Mouse (Mus musculus) CH12.LX (cell line): ENCODE data around the gene Clic4. TPM values are rescaled to one million over a fixed set of nuclear protein-coding genes. Genes with fewer than 3 reads are reported as not detected.

Source experiments
- DNase-seq: peaks from one replicate; pipeline ENCODE4 v3.0.0-alpha.2; 2013; ENCODE audit errors: extremely low read depth
- H3K27ac ChIP-seq: 2 replicates; pipeline ENCODE4 v1.5.1; 2012; ENCODE audit warnings: low read depth, mild to moderate bottlenecking, control low read depth, moderate library complexity; ENCODE audit not compliant: insufficient read depth
- H3K27me3 ChIP-seq: replicated peaks from 2 replicates; pipeline ENCODE3; 2012; ENCODE audit warnings: inconsistent platforms
- H3K36me3 ChIP-seq, 2 experiments: replicated peaks in 1 of 2; 2 replicates each; pipeline versions ENCODE3 to v1.6.1; 2012; ENCODE audit warnings: inconsistent platforms in 1 of 2, low read length in 1 of 2, mild to moderate bottlenecking in 1 of 2, mixed read lengths in 1 of 2, moderate library complexity in 1 of 2; ENCODE audit not compliant: control insufficient read depth in 1 of 2, insufficient read depth in 1 of 2
- H3K4me1 ChIP-seq, 2 experiments: 2 replicates each; pipeline ENCODE4 v1.6.1; 2012; ENCODE audit warnings: inconsistent platforms in 1 of 2, moderate library complexity in 1 of 2; ENCODE audit not compliant: insufficient read depth in 2 of 2, control insufficient read depth in 1 of 2
- H3K4me2 ChIP-seq: 2 replicates; pipeline ENCODE4 v1.6.1; 2012; ENCODE audit warnings: low read depth, mild to moderate bottlenecking, control low read depth; ENCODE audit not compliant: poor library complexity, insufficient read depth, severe bottlenecking
- H3K4me3 ChIP-seq, 3 experiments: fragments of 150-350 bp in 1 of 3; sonication (generic) in 1 of 3; replicated peaks in 1 of 3; 2 replicates each; pipeline versions ENCODE3 to v1.5.1; 2011 to 2012; ENCODE audit warnings: low read depth in 2 of 3, low read length in 2 of 3, mild to moderate bottlenecking in 2 of 3, moderate library complexity in 2 of 3, control low read depth in 1 of 3, improper control_type of control experiment in 1 of 3, inconsistent platforms in 1 of 3, mixed read lengths in 1 of 3; ENCODE audit not compliant: poor library complexity in 1 of 3
- H3K79me2 ChIP-seq: replicated peaks from 2 replicates; pipeline ENCODE4 v1.6.1; 2012; ENCODE audit warnings: mild to moderate bottlenecking, moderate library complexity; ENCODE audit not compliant: control insufficient read depth, poor library complexity, insufficient read depth, severe bottlenecking; ENCODE audit errors: extremely low read depth
- H3K9ac ChIP-seq: 2 replicates; pipeline ENCODE4 v1.6.1; 2012; ENCODE audit warnings: low read depth, mild to moderate bottlenecking, control low read depth, moderate library complexity; ENCODE audit not compliant: insufficient read depth
- H3K9me3 ChIP-seq: replicated peaks from 2 replicates; pipeline ENCODE3; 2012; ENCODE audit warnings: low read length, inconsistent platforms, mixed read lengths
- BHLHE40 ChIP-seq: IDR thresholded peaks from 2 replicates; pipeline ENCODE4 v1.6.1; 2011; ENCODE audit warnings: mild to moderate bottlenecking, low read depth, low read length, improper control_type of control experiment
- CHD1 ChIP-seq: IDR thresholded peaks from 2 replicates; pipeline ENCODE4 v1.6.1; 2012; ENCODE audit warnings: low read depth, low read length, improper control_type of control experiment, inconsistent platforms
- CHD2 ChIP-seq: IDR thresholded peaks from 2 replicates; pipeline ENCODE4 v1.6.1; 2011; ENCODE audit warnings: low read length, improper control_type of control experiment
- CTCF ChIP-seq, 2 experiments: IDR thresholded peaks in 1 of 2; conservative IDR thresholded peaks in 1 of 2; 2 replicates each; pipeline ENCODE4 v1.5.1; 2011 to 2012; ENCODE audit warnings: low read depth in 2 of 2, low read length in 2 of 2, improper control_type of control experiment in 1 of 2, inconsistent platforms in 1 of 2, mild to moderate bottlenecking in 1 of 2, moderate library complexity in 1 of 2
- E2F4 ChIP-seq: IDR thresholded peaks from 2 replicates; pipeline ENCODE4 v1.6.1; 2011; ENCODE audit warnings: low read depth, low read length, improper control_type of control experiment; ENCODE audit not compliant: insufficient replicate concordance
- EP300 ChIP-seq: IDR thresholded peaks from 2 replicates; pipeline ENCODE4 v1.6.1; 2011; ENCODE audit warnings: low read length, improper control_type of control experiment
- GABPA ChIP-seq: IDR thresholded peaks from 2 replicates; pipeline ENCODE4 v1.6.1; 2012; ENCODE audit warnings: low read depth, low read length, improper control_type of control experiment, inconsistent platforms; ENCODE audit not compliant: insufficient replicate concordance
- HCFC1 ChIP-seq: IDR thresholded peaks from 2 replicates; pipeline ENCODE4 v1.6.1; 2012; ENCODE audit warnings: low read depth, mild to moderate bottlenecking, inconsistent platforms, low read length, improper control_type of control experiment
- IRF4 ChIP-seq: IDR thresholded peaks from 2 replicates; pipeline ENCODE4 v1.6.1; 2014; ENCODE audit warnings: low read depth, mild to moderate bottlenecking, inconsistent platforms, low read length, improper control_type of control experiment
- JUN ChIP-seq: IDR thresholded peaks from 2 replicates; pipeline ENCODE4 v1.6.1; 2011; ENCODE audit warnings: low read depth, mild to moderate bottlenecking, low read length, improper control_type of control experiment, moderate library complexity; ENCODE audit not compliant: insufficient read depth
- MAX ChIP-seq: IDR thresholded peaks from 2 replicates; pipeline ENCODE4 v1.6.1; 2011; ENCODE audit warnings: low read length, improper control_type of control experiment
- MAZ ChIP-seq: IDR thresholded peaks from 2 replicates; pipeline ENCODE4 v1.6.1; 2012; ENCODE audit warnings: low read depth, mild to moderate bottlenecking, inconsistent platforms, low read length, improper control_type of control experiment, moderate library complexity
- MEF2A ChIP-seq: IDR thresholded peaks from 2 replicates; pipeline ENCODE4 v1.6.1; 2014; ENCODE audit warnings: low read depth, mild to moderate bottlenecking, inconsistent platforms, low read length, improper control_type of control experiment, borderline replicate concordance
- MXI1 ChIP-seq: IDR thresholded peaks from 2 replicates; pipeline ENCODE4 v1.6.1; 2011; ENCODE audit warnings: mild to moderate bottlenecking, low read depth, low read length, improper control_type of control experiment
- MYC ChIP-seq: IDR thresholded peaks from 2 replicates; pipeline ENCODE4 v1.6.1; 2011; ENCODE audit warnings: low read depth, mild to moderate bottlenecking, improper control_type of control experiment, low read length
- PAX5 ChIP-seq: IDR thresholded peaks from 2 replicates; pipeline ENCODE4 v1.6.1; 2012; ENCODE audit warnings: low read length, inconsistent platforms, mixed read lengths
- POLR2A ChIP-seq: IDR thresholded peaks from 2 replicates; pipeline ENCODE4 v1.6.1; 2011; ENCODE audit warnings: low read depth, mild to moderate bottlenecking, improper control_type of control experiment, low read length
- RAD21 ChIP-seq: IDR thresholded peaks from 2 replicates; pipeline ENCODE4 v1.6.1; 2011; ENCODE audit warnings: low read depth, mild to moderate bottlenecking, low read length, improper control_type of control experiment, moderate library complexity
- SIN3A ChIP-seq: IDR thresholded peaks from 2 replicates; pipeline ENCODE4 v1.6.1; 2012; ENCODE audit warnings: low read length, improper control_type of control experiment, inconsistent platforms
- UBTF ChIP-seq: IDR thresholded peaks from 2 replicates; pipeline ENCODE4 v1.6.1; 2012; ENCODE audit warnings: low read depth, mild to moderate bottlenecking, inconsistent platforms, low read length, improper control_type of control experiment, moderate library complexity
- USF1 ChIP-seq: IDR thresholded peaks from 2 replicates; pipeline ENCODE4 v1.6.1; 2014; ENCODE audit warnings: low read depth, mild to moderate bottlenecking, inconsistent platforms, low read length, improper control_type of control experiment
- ZC3H11A ChIP-seq: IDR thresholded peaks from 2 replicates; pipeline ENCODE4 v1.6.1; 2012; ENCODE audit warnings: low read depth, mild to moderate bottlenecking, inconsistent platforms, low read length, improper control_type of control experiment
- ZKSCAN1 ChIP-seq: IDR thresholded peaks from 2 replicates; pipeline ENCODE4 v1.6.1; 2012; ENCODE audit warnings: low read depth, inconsistent platforms, low read length, improper control_type of control experiment, borderline replicate concordance
- ZNF384 ChIP-seq: IDR thresholded peaks from 2 replicates; pipeline ENCODE4 v1.6.1; 2012; ENCODE audit warnings: low read depth, low read length, improper control_type of control experiment, inconsistent platforms
- dilution Hi-C: fragments of 300-500 bp; cut with MboI; formaldehyde crosslinking; loops from 2 replicates; pipeline ENCODE4 v1.14.3; 2020; ENCODE audit warnings: low sequenced_read_pairs; ENCODE audit not compliant: extremely low pct_unique_long_range_greater_than_20kb, extremely low pct_ligation_motif_present
- in situ Hi-C: fragments of 300-500 bp; cut with MboI; formaldehyde crosslinking; loops from 3 replicates; pipeline ENCODE4 v1.14.3; 2019; ENCODE audit warnings: low sequenced_read_pairs, low pct_ligation_motif_present, low pct_unique_long_range_greater_than_20kb, mixed read lengths
- polyA plus RNA-seq: library from polyadenylated mRNA; unstranded; fragments of >175 nt; gene quantifications from 2 replicates; pipeline ENCODE4 v1.2.1, GENCODE M21; 2012; ENCODE audit warnings: low read depth; ENCODE audit not compliant: insufficient read length
- total RNA-seq, 2 experiments: library from RNA; depleted of rRNA; stranded (reverse); fragments of 300-350 nt in 1 of 2; fragments of >200 nt in 1 of 2; gene quantifications; 2 replicates each; pipeline ENCODE4 v1.2.3; 2012 to 2014

Clic4 gene
- total and polyA plus RNA-seq, 3 experiments = 154 to 214 (median 199) TPM

DNA sequence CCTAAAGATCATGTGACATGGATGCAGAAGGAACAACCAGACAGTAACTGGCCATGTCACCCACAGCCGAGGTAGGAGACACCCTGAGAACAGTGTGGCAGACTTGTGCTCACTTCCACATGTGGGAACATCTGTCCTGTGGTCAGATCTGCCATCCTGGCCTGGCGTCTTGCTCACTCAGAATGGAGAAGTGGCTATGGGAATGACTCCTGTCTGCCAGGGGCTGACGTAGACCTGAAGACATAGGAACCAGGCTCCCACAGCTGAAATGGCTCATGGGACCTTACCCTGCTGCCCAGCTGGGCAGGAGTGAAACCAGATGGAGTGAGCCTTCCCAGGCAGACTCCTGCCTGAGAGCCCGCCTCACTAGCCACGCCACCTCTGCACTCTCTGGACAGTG, 79.8 kb downstream of the Clic4 start:
- Histone ChIP-seq H3K27ac (no peak overlapping the region), H3K27me3 (no peaks in the 10 kb centered on the region), H3K9me3 (peaks cover 13% of the 10 kb centered on the region), H3K9ac (no peak overlapping the region), H3K4me1 (peaks cover 21 to 30% of the 10 kb centered on the region in 2 experiments), H3K36me3 (no peaks in the 10 kb centered on the region), H3K4me2 (no peak overlapping the region), H3K79me2 (no peaks in the 10 kb centered on the region), H3K4me3 (no peak overlapping the region)
- in situ Hi-C loops = no loop called here
- DNase-seq = no peak
- dilution Hi-C loops = no loop called here
- TF ChIP-seq JUN (no peak), CHD1 (no peak), USF1 (no peak), IRF4 (no peak), EP300 (no peak), ZKSCAN1 (no peak), MEF2A (no peak), HCFC1 (no peak), SIN3A (no peak)

DNA sequence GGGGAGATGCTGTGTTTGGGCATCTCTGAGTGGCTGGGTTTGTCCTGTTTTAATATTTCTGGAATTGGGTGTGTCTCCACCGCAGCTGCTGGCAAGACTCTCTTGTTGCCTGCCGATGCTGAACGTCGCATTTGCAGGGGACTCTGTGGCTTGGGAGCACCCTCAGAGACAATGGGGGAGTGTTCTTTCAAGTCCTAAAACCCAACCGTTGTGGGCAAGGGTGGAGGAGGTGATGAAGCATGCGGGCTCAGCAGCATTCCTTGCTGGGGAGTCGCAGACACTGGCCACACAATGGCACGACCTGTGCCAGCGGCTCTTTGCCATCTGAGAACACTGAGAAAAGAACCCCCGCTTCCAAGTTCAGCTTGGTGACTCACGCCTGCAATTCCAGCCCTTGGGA, 81.0 kb downstream of the Clic4 start:
- no peak overlapping the region for H3K4me2 ChIP-seq
- H3K27ac ChIP-seq = no peak overlapping the region
- dilution Hi-C loops (no loop called here), in situ Hi-C loops (no loop called here)
- TF ChIP-seq ZNF384 (no peak), UBTF (no peak), RAD21 (no peak), MAX (no peak), JUN (no peak), CHD2 (no peak), BHLHE40 (no peak), E2F4 (no peak), MYC (no peak), POLR2A (no peak), MXI1 (no peak), ZKSCAN1 (no peak), MAZ (no peak), GABPA (no peak), HCFC1 (no peak), CTCF (conservative IDR thresholded peaks at IDR 0.05 in 1 of 2, IDR thresholded peaks at IDR 0.05 in 1 of 2; ENCODE audit: low read depth in 2 of 2, low read length in 2 of 2) (no peak), SIN3A (no peak), PAX5 (no peak), EP300 (no peak), ZC3H11A (no peak)
- DNase-seq = no peak
- H3K4me1 ChIP-seq = peaks cover 12 to 18% of the 10 kb centered on the region in 2 experiments; a peak in 3 of 4 replicates
- no peaks in the 10 kb centered on the region for H3K27me3 ChIP-seq
- H3K36me3 ChIP-seq = no peaks in the 10 kb centered on the region
- H3K9ac ChIP-seq = no peak overlapping the region
- no peaks in the 10 kb centered on the region for H3K79me2 ChIP-seq
- peaks cover 13% of the 10 kb centered on the region for H3K9me3 ChIP-seq
- no peak overlapping the region for H3K4me3 ChIP-seq
